Mouse (Mus musculus): ENCODE data around the gene Slc6a17. TPM values are rescaled to one million over a fixed set of nuclear protein-coding genes. Genes with fewer than 3 reads are reported as not detected.

The Slc6a17 gene
- total RNA-seq (2014; fragmentation: Nextera tagmentation) (not detected in 2 replicates), total RNA-seq (2017) (not detected in 2 replicates)

DNA sequence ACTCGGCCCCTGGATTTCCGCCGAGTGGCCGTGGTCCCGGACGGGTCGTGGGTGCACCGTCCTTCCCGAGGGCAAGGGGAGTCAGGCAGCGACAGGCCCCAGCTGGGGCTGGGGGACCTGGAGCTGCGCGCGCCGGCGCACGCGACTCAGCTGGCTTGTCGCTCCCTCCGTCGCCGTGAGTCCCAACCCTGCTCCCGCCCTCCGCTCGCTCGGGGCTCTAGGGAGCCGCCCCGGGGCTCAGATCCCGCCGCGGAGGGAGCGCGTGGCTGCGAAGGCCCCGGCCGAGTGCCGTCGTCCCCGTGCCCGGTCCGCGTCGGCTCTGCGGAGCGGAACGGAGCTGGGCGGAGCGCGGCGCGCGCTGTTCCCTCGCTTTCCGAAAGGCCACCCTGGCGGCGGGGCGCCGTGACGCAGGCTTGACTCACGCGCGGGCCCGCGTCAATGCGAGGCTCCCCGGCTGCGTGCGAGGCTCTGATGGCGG is at the start of gene Slc6a17:
TSS of gene Slc6a17 (minus strand) at position 388 of the 478 bp plus-strand sequence.
- ATAC-seq (replicated peaks; ENCODE audit: low FRiP score, low TSS enrichment, poor library complexity, severe bottlenecking) = no peak

DNA sequence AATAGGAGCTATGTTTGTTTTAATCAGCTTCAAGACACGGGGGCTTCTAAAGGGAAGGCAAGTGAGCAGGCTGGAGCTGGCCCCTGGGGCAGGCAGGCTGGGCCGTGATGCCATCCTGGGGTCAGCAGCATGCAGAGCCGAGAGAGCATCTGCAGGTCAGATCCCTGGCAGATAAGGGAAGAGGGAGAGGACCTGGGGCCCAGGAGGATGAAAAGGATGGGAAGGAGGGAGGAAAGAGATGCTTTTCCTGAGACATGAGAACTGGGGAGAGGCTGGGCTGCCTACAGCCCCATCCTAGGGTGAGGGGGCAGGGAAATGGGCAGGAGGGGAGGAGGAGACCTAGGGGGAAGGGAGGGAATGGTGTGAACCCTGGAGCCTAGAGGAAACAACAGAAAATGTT is 47.5 kb upstream of the Slc6a17 start:
- no peak for ATAC-seq (replicated peaks; ENCODE audit: low FRiP score, low TSS enrichment, poor library complexity, severe bottlenecking)

DNA sequence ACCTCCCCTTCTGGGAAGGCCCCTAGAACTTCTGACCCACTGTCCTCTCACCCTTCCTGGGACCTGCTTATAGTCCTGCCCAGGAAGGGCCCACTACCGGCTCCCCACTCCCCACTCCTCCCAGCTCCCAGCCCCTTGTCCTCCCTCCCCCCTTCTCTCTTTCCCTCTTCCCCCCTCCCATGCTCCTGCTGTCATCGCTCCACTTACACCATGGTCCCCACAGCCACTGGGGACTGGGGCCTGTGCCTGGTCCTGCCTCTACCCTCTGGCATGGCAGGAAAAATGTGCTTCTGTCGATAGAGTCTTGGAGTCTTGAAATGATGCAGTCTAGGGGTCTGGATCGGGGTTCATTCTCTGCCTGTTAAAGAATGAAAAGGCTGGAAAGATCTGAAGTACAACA is 46.1 kb upstream of the Slc6a17 start:
- no peak for ATAC-seq (replicated peaks; ENCODE audit: low FRiP score, low TSS enrichment, poor library complexity, severe bottlenecking)

DNA sequence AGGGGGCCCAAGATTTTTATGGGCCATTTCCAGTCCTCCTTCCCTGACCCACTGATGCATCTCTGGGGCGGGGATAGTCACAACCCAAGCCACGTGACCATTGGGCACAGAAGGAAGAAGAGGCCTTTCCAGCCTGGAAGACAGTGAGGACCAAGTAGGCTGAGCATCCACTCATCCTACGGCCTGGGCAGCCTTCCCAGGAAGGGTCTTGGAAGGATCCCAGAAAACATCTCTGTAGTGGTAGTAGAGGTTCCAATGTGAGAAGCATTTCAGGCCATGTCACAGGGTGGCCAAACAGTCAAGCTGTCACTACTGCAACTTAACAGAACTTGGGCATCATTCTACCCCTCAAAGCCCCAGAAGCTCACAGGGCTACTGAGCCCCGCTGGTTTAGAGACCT is 44.8 kb upstream of the Slc6a17 start:
- no peak for ATAC-seq (replicated peaks; ENCODE audit: low FRiP score, low TSS enrichment, poor library complexity, severe bottlenecking)

- ATAC-seq (replicated peaks; ENCODE audit: low FRiP score, low TSS enrichment, poor library complexity, severe bottlenecking) = no peak
Measured at GRCm38 (mm10) chr3:107562104-107562503, 44.3 kb upstream of the Slc6a17 start.

DNA sequence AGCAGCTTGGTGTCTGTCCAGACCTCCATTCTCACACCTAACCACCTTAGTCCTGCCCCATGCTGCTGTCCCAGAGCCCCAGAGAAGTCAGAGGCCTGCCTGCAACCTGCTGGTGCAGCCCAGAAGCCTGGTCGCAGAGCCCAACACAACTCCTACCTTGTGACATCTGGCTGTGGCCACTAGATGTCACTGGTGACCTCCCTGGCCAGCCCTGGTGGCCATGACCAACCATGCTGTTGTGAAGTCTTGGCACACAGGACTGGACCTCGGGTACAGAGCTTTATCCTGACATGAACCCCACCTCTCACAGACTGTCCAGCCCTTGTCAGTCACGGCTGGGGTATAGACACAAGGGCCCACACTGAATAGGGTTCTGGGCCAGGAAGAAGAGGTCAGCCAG is 41.4 kb upstream of the Slc6a17 start:
- ATAC-seq (replicated peaks; ENCODE audit: low FRiP score, low TSS enrichment, poor library complexity, severe bottlenecking) = peak; percentile 90

- ATAC-seq (replicated peaks; ENCODE audit: low FRiP score, low TSS enrichment, poor library complexity, severe bottlenecking) = peak; percentile 29
Measured at GRCm38 (mm10) chr3:107558740-107559139, 40.9 kb upstream of the Slc6a17 start.

DNA sequence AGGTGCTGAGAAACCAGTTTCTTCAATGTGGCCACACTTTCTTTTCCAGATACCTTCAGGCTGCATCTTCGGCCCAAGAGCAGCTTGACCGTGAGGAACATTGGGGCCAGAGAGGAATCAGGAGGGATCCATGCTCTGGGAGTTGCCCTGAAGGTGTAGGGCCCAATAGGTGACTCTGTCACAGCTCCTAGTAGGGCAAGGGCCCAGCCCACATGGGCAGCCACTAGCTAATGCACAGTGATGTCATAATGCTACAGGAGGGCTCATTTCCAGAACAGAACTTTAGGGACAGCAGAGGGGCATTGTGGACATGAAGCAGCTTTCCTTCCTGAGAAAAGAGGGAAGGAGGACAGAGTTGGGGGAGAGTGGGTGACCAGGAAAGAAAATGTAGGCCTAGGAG is 37.0 kb upstream of the Slc6a17 start, which contains the start of gene Ubl4b:
TSS of gene Ubl4b (minus strand) at position 232 of the 400 bp plus-strand sequence.
- ATAC-seq (replicated peaks; ENCODE audit: low FRiP score, low TSS enrichment, poor library complexity, severe bottlenecking) = no peak

- ATAC-seq (replicated peaks; ENCODE audit: low FRiP score, low TSS enrichment, poor library complexity, severe bottlenecking) = no peak; the same call in 1 of the 2 replicates
Measured at GRCm38 (mm10) chr3:107550409-107551049, 32.7 kb upstream of the Slc6a17 start.

- no peak for ATAC-seq (replicated peaks; ENCODE audit: low FRiP score, low TSS enrichment, poor library complexity, severe bottlenecking)
Measured at GRCm38 (mm10) chr3:107546956-107547355, 29.1 kb upstream of the Slc6a17 start.

- no peak for ATAC-seq (replicated peaks; ENCODE audit: low FRiP score, low TSS enrichment, poor library complexity, severe bottlenecking)
Measured at GRCm38 (mm10) chr3:107545716-107546412, 28.0 kb upstream of the Slc6a17 start.

GRCm38 (mm10) chr3:107545278-107545677 is 27.5 kb upstream of the Slc6a17 start:
- no peak for ATAC-seq (replicated peaks; ENCODE audit: low FRiP score, low TSS enrichment, poor library complexity, severe bottlenecking)

GRCm38 (mm10) chr3:107543158-107544080 is 25.6 kb upstream of the Slc6a17 start:
- ATAC-seq (replicated peaks; ENCODE audit: low FRiP score, low TSS enrichment, poor library complexity, severe bottlenecking) = no peak

- no peak for ATAC-seq (replicated peaks; ENCODE audit: low FRiP score, low TSS enrichment, poor library complexity, severe bottlenecking)
Measured at GRCm38 (mm10) chr3:107542584-107542983, 24.8 kb upstream of the Slc6a17 start.

DNA sequence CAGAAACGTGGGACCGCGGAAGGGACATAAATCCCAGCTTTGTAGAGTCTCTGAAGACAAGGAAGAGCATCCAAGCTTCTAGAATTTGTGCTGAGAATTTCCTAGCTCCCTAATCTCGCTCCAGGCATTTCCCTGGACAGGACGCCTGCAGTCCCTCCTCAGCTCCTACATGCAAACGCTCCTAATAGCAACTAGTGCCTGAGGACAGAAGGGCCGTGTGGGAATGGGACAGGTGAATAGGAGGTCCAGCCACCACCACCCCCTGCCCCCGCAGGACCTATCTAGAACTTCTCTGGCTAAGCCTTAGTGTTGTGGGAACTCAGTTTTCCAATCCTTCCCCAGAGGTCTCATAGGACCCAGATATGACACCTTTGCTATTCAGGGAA is 19.7 kb upstream of the Slc6a17 start:
- ATAC-seq (replicated peaks; ENCODE audit: low FRiP score, low TSS enrichment, poor library complexity, severe bottlenecking) = no peak

- no peak for ATAC-seq (replicated peaks; ENCODE audit: low FRiP score, low TSS enrichment, poor library complexity, severe bottlenecking)
Measured at GRCm38 (mm10) chr3:107536810-107537503, 19.1 kb upstream of the Slc6a17 start.

DNA sequence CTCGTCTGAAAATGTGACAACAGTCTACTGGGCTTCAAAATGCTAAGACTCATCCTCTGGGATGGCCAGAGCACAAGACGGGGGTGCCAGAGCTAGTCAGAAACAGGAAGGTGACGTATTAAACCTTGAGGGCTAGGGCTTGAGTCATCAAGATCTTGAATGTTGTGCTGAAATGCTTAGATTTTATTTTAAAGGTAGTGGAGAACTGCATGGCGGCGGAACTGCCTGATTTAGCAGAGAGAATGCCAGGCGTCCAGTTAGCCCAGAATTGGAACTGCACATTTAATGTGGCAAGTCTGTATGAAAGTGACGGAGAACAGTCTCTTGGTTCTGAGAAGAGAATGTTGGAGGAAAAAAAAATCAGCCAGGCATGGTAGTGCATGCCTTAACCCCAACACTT is 17.1 kb upstream of the Slc6a17 start:
- ATAC-seq (replicated peaks; ENCODE audit: low FRiP score, low TSS enrichment, poor library complexity, severe bottlenecking) = no peak

GRCm38 (mm10) chr3:107533532-107533931 is 15.7 kb upstream of the Slc6a17 start:
- ATAC-seq (replicated peaks; ENCODE audit: low FRiP score, low TSS enrichment, poor library complexity, severe bottlenecking) = no peak

DNA sequence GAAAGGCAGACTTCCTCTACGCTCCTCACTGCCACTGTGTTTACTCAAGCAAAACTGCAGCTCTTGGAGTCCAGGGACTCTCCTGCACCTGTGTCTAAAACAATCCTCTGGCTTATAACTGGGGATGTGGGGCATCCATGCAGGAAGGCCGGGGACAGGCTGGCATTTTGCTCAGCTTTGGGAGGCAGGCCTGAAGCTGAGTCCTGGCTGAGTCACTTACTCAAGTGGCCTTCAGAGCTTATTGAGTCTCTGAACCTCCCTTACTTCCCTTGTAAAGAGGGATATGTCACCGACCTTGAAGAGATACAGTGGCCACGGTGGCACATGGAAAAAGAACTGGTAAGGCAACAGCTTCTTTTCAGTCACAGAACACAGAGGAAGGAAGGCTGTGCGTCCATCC is 12.8 kb upstream of the Slc6a17 start:
- ATAC-seq (replicated peaks; ENCODE audit: low FRiP score, low TSS enrichment, poor library complexity, severe bottlenecking) = no peak

All from megakaryocyte-erythroid progenitor cell, adult 5-6 weeks (primary cell).